Mouse (Mus musculus): ENCODE measurements around the gene Lrrc8d. TPM values are rescaled to one million over a fixed set of nuclear protein-coding genes. Genes with fewer than 3 reads are reported as not detected.
A peak's percentile ranks its signal among the peaks of the same experiment; 100 is the strongest.

Gene Lrrc8d
- polyA plus RNA-seq, 1 experiment from 2014 or later = 19.4 TPM

DNA sequence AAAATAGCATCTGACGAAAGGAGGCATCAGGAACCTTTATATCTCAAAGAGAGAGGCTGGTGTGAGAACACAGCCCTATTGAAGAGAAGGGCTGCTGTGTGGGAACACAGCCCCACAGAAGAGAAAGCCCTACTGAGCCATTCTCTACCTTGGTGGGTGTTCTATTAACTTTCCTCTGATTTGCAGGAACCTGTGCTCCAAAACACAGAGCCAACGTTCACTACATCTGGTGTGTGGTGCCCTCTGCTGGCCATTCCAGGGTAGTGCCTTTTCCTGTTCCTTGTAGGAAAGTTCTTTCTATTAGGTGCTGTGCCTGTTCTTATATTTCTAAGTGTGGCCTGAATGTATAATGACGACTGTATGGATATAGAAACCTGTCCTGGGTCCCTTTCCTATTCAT is 168.8 kb downstream of the Lrrc8d start:
- Histone ChIP-seq H3K4me2 (no peak overlapping the region), H3K4me1 (peaks cover 17% of the 10 kb centered on the region), H3K9ac (no peak overlapping the region), H3K9me3 (no peaks in the 10 kb centered on the region), H3K27me3 (no peaks in the 10 kb centered on the region), H3K36me3 (no peaks in the 10 kb centered on the region), H3K4me3 (no peak overlapping the region), H3K27ac (no peak overlapping the region)
- ATAC-seq (ENCODE audit: insufficient number of reproducible peaks, insufficient read depth, low FRiP score, low TSS enrichment, low read depth) = no peak
- WGBS = 25% methylated on average over 3 of the region's 3 CpGs

DNA sequence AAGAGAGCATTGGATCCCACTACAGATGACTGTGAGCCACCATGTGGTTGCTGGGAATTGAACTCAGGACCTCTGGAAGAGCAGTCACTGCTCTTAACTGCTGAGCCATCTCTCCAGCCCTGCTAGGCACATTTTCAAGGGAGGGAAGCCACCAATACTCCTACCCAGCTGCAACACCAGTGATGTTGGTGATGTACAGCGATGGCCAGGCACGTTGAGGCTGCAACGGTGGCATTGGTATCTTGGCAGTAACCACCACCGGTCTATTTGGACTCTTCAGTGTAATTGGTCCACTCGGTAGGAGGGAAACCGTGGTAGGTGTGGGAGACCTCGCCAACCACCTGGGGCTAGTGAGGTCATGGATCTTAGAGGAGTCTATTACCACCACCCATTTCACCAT is 170.0 kb downstream of the Lrrc8d start:
- WGBS = 83% methylated on average over 7 of the region's 7 CpGs
- Histone ChIP-seq H3K9me3 (no peaks in the 10 kb centered on the region), H3K4me1 (peaks cover 17% of the 10 kb centered on the region), H3K36me3 (no peaks in the 10 kb centered on the region), H3K27me3 (no peaks in the 10 kb centered on the region), H3K4me3 (no peak overlapping the region), H3K27ac (no peak overlapping the region), H3K4me2 (no peak overlapping the region), H3K9ac (no peak overlapping the region)
- no peak for ATAC-seq (ENCODE audit: insufficient number of reproducible peaks, insufficient read depth, low FRiP score, low TSS enrichment, low read depth)

DNA sequence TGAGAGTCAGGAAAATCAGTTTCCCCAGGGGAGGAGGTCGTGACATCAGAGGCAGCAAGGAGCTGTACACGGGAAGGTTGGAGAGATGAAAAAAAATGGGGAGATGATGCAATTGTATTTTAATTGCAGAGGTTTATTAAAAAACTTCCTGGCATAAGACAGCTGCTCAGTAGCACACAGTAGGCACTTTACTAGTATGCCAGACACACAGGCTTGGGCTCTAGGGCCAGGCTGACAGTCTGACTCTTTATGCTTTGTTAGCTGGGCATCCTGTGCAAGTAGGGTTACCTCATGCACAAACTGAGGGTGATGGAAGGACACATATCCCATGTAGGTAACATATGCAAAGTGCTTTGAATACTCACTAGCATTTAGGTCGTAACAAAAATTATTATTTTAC is 171.4 kb downstream of the Lrrc8d start:
- Histone ChIP-seq H3K4me1 (peaks cover 17% of the 10 kb centered on the region), H3K4me2 (no peak overlapping the region), H3K9me3 (no peaks in the 10 kb centered on the region), H3K9ac (no peak overlapping the region), H3K36me3 (no peaks in the 10 kb centered on the region), H3K4me3 (no peak overlapping the region), H3K27me3 (no peaks in the 10 kb centered on the region), H3K27ac (no peak overlapping the region)
- no peak for ATAC-seq (ENCODE audit: insufficient number of reproducible peaks, insufficient read depth, low FRiP score, low TSS enrichment, low read depth)
- WGBS = 71% methylated on average over 3 of the region's 3 CpGs

DNA sequence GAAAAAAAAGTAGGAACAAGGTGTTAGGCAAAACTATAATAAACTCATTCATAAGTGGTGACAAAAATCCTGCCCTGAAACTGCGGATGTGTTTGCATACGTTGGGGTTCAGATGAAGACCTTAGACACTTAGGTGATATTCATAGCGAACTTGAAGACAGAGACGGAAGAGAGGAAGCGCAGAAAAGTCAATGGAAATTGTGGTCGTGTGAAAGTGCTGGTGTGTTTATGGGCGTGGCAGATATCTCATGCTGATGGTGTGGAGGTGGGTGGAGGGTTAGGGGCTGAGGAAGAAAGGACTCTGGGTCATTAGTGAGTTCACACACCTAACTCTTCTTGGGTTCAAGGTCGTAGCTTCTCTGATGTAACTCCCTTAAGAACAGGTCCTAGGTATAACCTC is 172.4 kb downstream of the Lrrc8d start:
- no peaks in the 10 kb centered on the region for H3K36me3 ChIP-seq
- no peak overlapping the region for H3K9ac ChIP-seq
- no peaks in the 10 kb centered on the region for H3K9me3 ChIP-seq
- WGBS = 81% methylated on average over 8 of the region's 8 CpGs
- H3K27me3 ChIP-seq = no peaks in the 10 kb centered on the region
- no peak overlapping the region for H3K27ac ChIP-seq
- peaks cover 9% of the 10 kb centered on the region for H3K4me1 ChIP-seq
- no peak overlapping the region for H3K4me2 ChIP-seq
- ATAC-seq (ENCODE audit: insufficient number of reproducible peaks, insufficient read depth, low FRiP score, low TSS enrichment, low read depth) = no peak
- no peak overlapping the region for H3K4me3 ChIP-seq

DNA sequence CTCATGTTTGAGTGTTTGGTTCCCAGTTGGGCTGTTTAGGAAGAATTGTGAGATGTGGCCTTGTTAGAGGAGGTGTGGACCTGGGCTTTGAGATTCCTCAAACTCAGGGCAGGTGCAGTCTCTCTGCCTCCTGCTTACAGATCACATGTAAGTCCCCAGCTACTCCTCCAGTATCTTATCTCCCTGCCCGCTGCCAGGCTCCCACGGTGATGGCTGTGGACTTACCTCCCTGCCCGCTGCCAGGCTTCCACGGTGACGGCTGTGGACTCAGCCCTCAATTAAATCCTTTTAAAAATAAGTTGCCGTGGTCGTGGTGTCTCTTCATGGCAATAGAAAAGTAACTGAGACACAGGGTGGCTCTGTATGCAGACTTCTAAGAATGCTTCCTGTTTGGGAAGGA is 173.1 kb downstream of the Lrrc8d start:
- 54% methylated on average over 7 of the region's 7 CpGs for WGBS
- H3K4me3 ChIP-seq = no peak overlapping the region

DNA sequence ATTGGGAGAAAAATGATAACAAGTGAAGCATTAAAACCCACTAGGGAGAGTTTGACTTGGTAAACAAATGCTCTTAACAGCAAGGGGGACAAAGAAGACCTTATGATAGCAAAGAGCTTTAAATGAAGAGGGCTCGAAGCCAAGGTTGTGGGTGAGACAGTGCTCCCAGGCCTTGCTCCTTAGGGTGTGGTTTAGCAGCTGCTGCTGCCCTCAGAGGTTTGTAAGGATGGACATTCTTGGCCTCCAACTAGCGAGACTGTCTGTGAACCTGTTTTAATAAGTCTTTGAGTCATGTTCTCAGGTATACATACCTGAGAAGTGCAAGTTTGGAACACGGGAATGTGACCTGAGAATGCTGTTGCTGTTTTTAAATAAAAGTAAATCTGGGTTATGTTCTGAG is 174.0 kb downstream of the Lrrc8d start:
- WGBS = 54% methylated on average over 3 of the region's 3 CpGs
- H3K9ac ChIP-seq = no peak overlapping the region
- H3K9me3 ChIP-seq = no peaks in the 10 kb centered on the region
- no peaks in the 10 kb centered on the region for H3K36me3 ChIP-seq
- no peak for ATAC-seq (ENCODE audit: insufficient number of reproducible peaks, insufficient read depth, low FRiP score, low TSS enrichment, low read depth)
- H3K4me2 ChIP-seq = no peak overlapping the region
- no peak overlapping the region for H3K27ac ChIP-seq
- peaks cover 12% of the 10 kb centered on the region for H3K4me1 ChIP-seq
- H3K27me3 ChIP-seq = no peaks in the 10 kb centered on the region
- no peak overlapping the region for H3K4me3 ChIP-seq

More for the DNA sequence above, 173.1 kb downstream of the Lrrc8d start:
- no peaks in the 10 kb centered on the region for H3K36me3 ChIP-seq
- H3K4me2 ChIP-seq = no peak overlapping the region
- peaks cover 8% of the 10 kb centered on the region for H3K4me1 ChIP-seq
- H3K27ac ChIP-seq = no peak overlapping the region
- no peak for ATAC-seq (ENCODE audit: insufficient number of reproducible peaks, insufficient read depth, low FRiP score, low TSS enrichment, low read depth)
- no peaks in the 10 kb centered on the region for H3K9me3 ChIP-seq
- no peaks in the 10 kb centered on the region for H3K27me3 ChIP-seq
- H3K9ac ChIP-seq = no peak overlapping the region

DNA sequence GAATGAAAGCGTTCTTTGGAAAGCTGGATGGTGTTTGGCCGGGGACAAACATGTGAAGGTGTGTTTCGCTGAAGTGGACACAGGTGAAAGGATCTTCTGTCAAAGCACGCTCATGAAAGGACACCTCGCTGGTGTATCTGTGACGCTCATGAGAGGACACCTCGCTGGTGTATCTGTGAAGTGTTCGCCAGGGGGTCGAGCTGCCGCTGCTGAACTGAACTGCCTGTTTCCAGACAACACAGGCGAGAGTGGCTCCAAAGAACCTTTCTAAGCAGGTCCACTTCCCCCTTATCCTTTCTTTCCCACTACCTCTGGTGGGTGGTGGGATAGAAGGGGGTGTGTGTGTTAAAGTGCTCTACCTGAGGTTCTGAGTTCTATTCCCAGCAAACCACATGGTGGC is 174.7 kb downstream of the Lrrc8d start:
- no peaks in the 10 kb centered on the region for H3K36me3 ChIP-seq
- no peak overlapping the region for H3K4me2 ChIP-seq
- 95% methylated on average over 11 of the region's 11 CpGs for WGBS
- ATAC-seq (ENCODE audit: insufficient number of reproducible peaks, insufficient read depth, low FRiP score, low TSS enrichment, low read depth) = no peak
- no peaks in the 10 kb centered on the region for H3K27me3 ChIP-seq
- no peak overlapping the region for H3K4me3 ChIP-seq
- H3K27ac ChIP-seq = no peak overlapping the region
- H3K4me1 ChIP-seq = peaks cover 12% of the 10 kb centered on the region
- no peak overlapping the region for H3K9ac ChIP-seq
- H3K9me3 ChIP-seq = no peaks in the 10 kb centered on the region

DNA sequence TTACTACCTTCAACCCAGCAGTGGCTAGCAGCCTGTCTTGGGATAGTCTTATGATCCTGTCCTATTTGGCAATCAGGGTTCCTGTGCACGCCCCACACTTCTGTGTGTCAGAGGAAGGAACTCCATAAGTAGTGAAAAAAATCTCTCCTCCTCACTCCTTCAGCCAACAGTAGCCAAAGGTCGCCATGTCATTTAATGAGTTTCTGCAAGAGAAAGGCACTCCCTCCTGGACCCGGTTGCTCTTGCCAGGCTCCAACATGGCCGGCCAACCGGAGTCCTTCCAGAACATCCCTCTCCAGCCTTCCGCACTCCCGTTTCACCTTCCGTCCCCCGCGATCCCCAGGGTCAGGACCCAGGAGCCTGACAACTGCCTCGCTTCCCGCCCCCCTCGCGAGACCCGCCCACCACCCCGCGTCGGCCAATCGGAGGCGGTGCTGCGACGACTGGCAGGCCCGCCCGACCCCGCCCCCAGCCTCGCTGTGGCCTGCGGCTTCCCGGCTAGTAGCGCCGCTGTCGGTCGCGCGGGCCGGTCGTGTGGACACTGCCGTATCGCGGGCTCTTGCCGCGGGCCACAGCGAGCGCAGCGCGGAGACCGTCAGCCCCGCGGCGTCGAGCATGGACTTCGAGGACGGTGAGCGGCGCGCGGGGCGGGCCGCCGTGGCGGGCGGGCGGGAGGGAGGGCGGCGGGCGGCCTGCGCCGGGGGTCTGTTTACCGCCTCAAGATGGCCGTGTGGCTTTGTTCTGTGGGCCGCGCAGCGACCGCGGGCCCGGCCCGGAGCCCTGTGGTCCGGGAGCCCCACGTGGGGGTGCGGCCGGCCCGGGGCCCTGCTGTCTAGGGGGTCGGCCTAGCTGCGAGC is 176.5 kb downstream of the Lrrc8d start, which contains the start of gene Zfp326:
TSS of gene Zfp326 (plus strand) at position 498 of the 857 bp plus-strand sequence.
- Histone ChIP-seq H3K9me3 (no peaks in the 10 kb centered on the region), H3K4me3 (peak within 1 kb of the TSS; percentile 98), H3K36me3 (peaks cover 6% of the 10 kb centered on the region; the same call in 1 of the 2 replicates), H3K9ac (peak within 1 kb of the TSS; percentile 100), H3K27me3 (no peaks in the 10 kb centered on the region), H3K4me1 (peaks cover 16% of the 10 kb centered on the region), H3K27ac (peak within 1 kb of the TSS; percentile 90), H3K4me2 (peak within 1 kb of the TSS; percentile 77)
- under 1% methylated on average over 68 of the region's 83 CpGs for WGBS
- peak; percentile 94 for ATAC-seq (ENCODE audit: insufficient number of reproducible peaks, insufficient read depth, low FRiP score, low TSS enrichment, low read depth)

DNA sequence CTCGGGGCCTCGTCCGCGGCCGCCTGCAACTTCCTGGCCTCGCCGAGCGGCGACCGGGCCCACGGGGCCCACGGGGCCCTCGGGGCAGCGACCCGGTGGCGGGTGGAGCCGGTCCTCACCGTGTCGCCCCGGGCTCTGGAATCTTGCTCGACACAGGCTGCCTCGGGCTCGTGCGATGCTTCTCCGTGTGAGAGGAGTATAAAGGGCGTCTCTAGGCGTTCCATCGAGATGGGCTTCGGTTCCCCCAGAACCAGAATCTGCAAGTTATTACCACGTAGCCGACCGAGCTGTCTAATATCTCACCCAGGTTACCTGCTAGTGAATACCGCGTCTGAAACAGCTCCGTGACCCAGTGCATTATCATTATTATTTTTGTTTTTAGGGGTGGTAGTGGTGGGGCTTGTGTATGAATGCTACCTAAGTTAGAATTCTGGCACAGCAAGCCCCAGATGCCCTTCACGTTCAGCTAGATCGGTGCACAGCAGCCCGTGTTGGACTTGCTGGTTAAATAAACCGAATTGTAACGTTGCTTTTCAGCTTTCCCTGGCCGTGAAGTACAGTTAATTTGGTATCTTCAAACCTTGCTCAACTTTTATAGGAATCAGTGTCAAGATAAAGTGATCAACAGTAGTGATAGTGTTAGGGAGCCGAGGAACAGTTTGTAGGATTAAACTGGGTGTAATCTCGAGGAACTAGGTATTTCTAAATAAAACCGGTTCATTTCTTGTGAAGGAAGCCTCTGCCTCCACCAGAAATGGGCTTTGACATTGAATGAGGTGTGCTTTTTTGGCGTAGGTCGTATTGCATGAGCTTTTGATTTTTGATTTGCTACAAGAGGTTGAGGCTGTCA is 177.4 kb downstream of the Lrrc8d start:
- WGBS = under 1% methylated on average over 46 of the region's 46 CpGs
- Histone ChIP-seq H3K27me3 (no peaks in the 10 kb centered on the region), H3K36me3 (peaks cover 13% of the 10 kb centered on the region; the same call in 1 of the 2 replicates), H3K4me1 (peaks cover 20% of the 10 kb centered on the region), H3K4me2 (peak overlapping the region; percentile 77), H3K27ac (peak overlapping the region; percentile 90), H3K9me3 (no peaks in the 10 kb centered on the region), H3K9ac (peak overlapping the region; percentile 100), H3K4me3 (peak overlapping the region; percentile 98)
- ATAC-seq (ENCODE audit: insufficient number of reproducible peaks, insufficient read depth, low FRiP score, low TSS enrichment, low read depth) = no peak

Data from embryonic facial prominence, embryonic 13.5 days (tissue).